Mouse (Mus musculus): ENCODE data around the gene Psen1. TPM values are rescaled to one million over a fixed set of nuclear protein-coding genes. Genes with fewer than 3 reads are reported as not detected.

Psen1 gene
- polyA plus RNA-seq, 1 experiment from 2014 or later = 71.5 TPM

- no peak overlapping the region for H3K9ac ChIP-seq (replicated peaks)
- no peaks in the 10 kb centered on the region for H3K4me1 ChIP-seq (replicated peaks)
- no peak overlapping the region for H3K27ac ChIP-seq
- no peak overlapping the region for H3K4me3 ChIP-seq (replicated peaks)
- no peak overlapping the region for H3K4me2 ChIP-seq (replicated peaks)
- H3K9me3 ChIP-seq = no peaks in the 10 kb centered on the region
- 92% methylated on average over 10 of the region's 10 CpGs for WGBS
- no peaks in the 10 kb centered on the region for H3K27me3 ChIP-seq
- H3K36me3 ChIP-seq = peaks cover 85% of the 10 kb centered on the region
- no peak for ATAC-seq
Measured at GRCm38 (mm10) chr12:83734047-83734446, 46.1 kb downstream of the Psen1 start.

GRCm38 (mm10) chr12:83736236-83736635 lies 48.3 kb downstream of the Psen1 start:
- no peak overlapping the region for H3K4me3 ChIP-seq (replicated peaks)
- WGBS = 93% methylated on average over 8 of the region's 8 CpGs
- H3K4me2 ChIP-seq (replicated peaks) = no peak overlapping the region
- H3K27ac ChIP-seq = no peak overlapping the region
- no peak for ATAC-seq
- H3K4me1 ChIP-seq (replicated peaks) = no peaks in the 10 kb centered on the region
- H3K9me3 ChIP-seq = no peaks in the 10 kb centered on the region
- H3K27me3 ChIP-seq = no peaks in the 10 kb centered on the region
- no peak overlapping the region for H3K9ac ChIP-seq (replicated peaks)
- peaks cover 64% of the 10 kb centered on the region for H3K36me3 ChIP-seq

DNA sequence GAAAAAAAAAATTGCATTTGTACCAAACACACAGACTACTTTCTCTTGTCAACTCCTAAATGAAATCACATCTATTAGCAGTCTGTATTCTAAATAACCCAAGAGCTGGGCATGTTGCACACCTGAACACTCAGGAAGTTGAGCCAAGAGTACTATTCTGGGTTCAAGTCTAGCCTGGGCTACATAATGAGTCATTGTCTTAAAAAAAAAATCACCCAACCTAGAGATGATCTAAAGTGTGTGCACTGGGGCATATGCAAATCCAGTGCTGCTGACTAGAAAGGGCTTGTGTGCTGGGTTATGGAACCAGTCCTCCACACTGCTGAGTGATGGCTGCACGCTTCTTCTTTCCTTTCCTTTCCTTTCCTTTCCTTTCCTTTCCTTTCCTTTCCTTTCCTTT lies 50.7 kb downstream of the Psen1 start:
- no peak overlapping the region for H3K9ac ChIP-seq (replicated peaks)
- no peak overlapping the region for H3K4me3 ChIP-seq (replicated peaks)
- H3K4me1 ChIP-seq (replicated peaks) = no peaks in the 10 kb centered on the region
- no peak overlapping the region for H3K27ac ChIP-seq
- ATAC-seq = no peak
- H3K27me3 ChIP-seq = no peaks in the 10 kb centered on the region
- WGBS = 92% methylated on average over 1 of the region's 1 CpGs
- H3K9me3 ChIP-seq = no peaks in the 10 kb centered on the region
- H3K4me2 ChIP-seq (replicated peaks) = no peak overlapping the region
- H3K36me3 ChIP-seq = peaks cover 40% of the 10 kb centered on the region

DNA sequence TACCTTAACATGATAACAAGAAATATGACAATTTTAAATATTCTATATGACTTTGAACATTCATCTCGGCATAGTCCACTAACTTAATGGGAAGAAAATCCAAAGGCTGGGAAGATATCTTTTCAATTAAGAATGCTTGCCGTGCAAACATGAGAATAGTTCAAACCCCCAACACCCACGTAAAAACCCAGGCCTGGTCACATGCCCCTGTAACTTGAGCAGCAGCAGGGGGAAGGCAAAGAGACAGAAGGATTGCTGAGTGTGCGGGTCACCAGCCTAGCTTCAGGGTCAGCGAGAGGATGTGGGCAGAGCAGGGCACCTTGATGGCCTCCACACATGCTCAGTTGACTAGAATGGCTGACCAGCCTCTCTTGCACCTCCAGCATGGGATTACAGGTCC lies 53.8 kb downstream of the Psen1 start:
- Histone ChIP-seq H3K4me2 (replicated peaks) (no peak overlapping the region), H3K36me3 (peaks cover 11% of the 10 kb centered on the region; the same call in 1 of the 2 replicates), H3K4me3 (replicated peaks) (no peak overlapping the region), H3K4me1 (replicated peaks) (no peaks in the 10 kb centered on the region), H3K27me3 (no peaks in the 10 kb centered on the region), H3K9me3 (no peaks in the 10 kb centered on the region), H3K9ac (replicated peaks) (no peak overlapping the region), H3K27ac (no peak overlapping the region)
- no peak for ATAC-seq
- WGBS = 87% methylated on average over 5 of the region's 5 CpGs

- no peak overlapping the region for H3K9ac ChIP-seq (replicated peaks)
- 87% methylated on average over 4 of the region's 4 CpGs for WGBS
- H3K4me3 ChIP-seq (replicated peaks) = no peak overlapping the region
- H3K4me2 ChIP-seq (replicated peaks) = no peak overlapping the region
- H3K36me3 ChIP-seq = 0 out of 2 replicates have a peak, but pooled peaks cover 4% of the 10 kb centered on the region
- no peaks in the 10 kb centered on the region for H3K9me3 ChIP-seq
- no peak for ATAC-seq
- no peaks in the 10 kb centered on the region for H3K4me1 ChIP-seq (replicated peaks)
- no peaks in the 10 kb centered on the region for H3K27me3 ChIP-seq
- no peak overlapping the region for H3K27ac ChIP-seq
Measured at GRCm38 (mm10) chr12:83742834-83743233, 54.9 kb downstream of the Psen1 start.

DNA sequence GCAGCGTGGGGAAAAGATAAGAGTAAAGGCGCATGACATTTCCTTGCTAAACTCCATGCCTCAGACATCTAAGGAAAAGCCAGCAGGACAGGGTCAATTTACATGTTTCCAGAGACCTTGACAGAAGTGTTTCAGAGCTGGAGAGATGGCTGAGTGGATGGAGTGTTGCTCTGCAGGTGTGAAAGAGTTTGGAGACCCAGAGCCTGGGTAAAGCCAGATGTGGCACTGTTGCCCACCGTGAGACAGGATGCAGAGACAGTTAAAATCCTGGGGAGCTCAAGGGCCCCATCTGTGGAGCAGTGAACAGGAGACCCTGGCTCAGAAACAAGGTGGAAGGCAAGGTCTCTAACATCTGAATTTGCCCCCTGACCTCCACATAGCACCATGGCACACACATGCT lies 55.8 kb downstream of the Psen1 start:
- no peak overlapping the region for H3K4me2 ChIP-seq (replicated peaks)
- no peak overlapping the region for H3K9ac ChIP-seq (replicated peaks)
- no peak for ATAC-seq
- no peak overlapping the region for H3K4me3 ChIP-seq (replicated peaks)
- H3K27me3 ChIP-seq = no peaks in the 10 kb centered on the region
- no peaks in the 10 kb centered on the region for H3K9me3 ChIP-seq
- H3K27ac ChIP-seq = no peak overlapping the region
- H3K4me1 ChIP-seq (replicated peaks) = no peaks in the 10 kb centered on the region
- WGBS = 82% methylated on average over 3 of the region's 3 CpGs
- H3K36me3 ChIP-seq = no peaks in the 10 kb centered on the region

DNA sequence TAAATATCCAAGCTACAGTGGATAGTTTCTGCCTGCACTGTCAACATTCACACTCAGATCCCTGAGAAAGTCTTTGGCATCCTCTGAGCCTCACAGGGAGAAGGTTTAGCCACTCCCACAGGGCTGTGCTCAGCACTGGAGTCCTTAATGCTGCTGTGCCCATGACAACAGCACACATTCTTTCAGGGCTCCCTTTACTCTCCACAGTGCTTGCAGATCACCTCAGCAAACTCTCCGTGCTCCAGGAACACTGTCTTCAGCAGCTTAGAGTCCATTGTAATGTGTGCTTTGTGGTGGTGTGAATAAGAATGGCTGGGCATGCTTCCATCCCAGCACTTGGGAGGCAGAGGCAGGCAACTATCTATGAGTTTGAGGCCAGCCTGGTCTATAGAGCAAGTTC lies 61.2 kb downstream of the Psen1 start:
- Histone ChIP-seq H3K9ac (replicated peaks) (no peak overlapping the region), H3K27me3 (no peaks in the 10 kb centered on the region), H3K36me3 (no peaks in the 10 kb centered on the region), H3K27ac (no peak overlapping the region), H3K4me3 (replicated peaks) (no peak overlapping the region), H3K4me1 (replicated peaks) (no peaks in the 10 kb centered on the region), H3K9me3 (no peaks in the 10 kb centered on the region), H3K4me2 (replicated peaks) (no peak overlapping the region)
- no peak for ATAC-seq
- WGBS = 46% methylated on average over 1 of the region's 1 CpGs

- no peak for ATAC-seq
- Histone ChIP-seq H3K36me3 (no peaks in the 10 kb centered on the region), H3K4me3 (replicated peaks) (no peak overlapping the region), H3K9ac (replicated peaks) (no peak overlapping the region), H3K9me3 (no peaks in the 10 kb centered on the region), H3K27me3 (no peaks in the 10 kb centered on the region), H3K27ac (no peak overlapping the region), H3K4me1 (replicated peaks) (no peaks in the 10 kb centered on the region), H3K4me2 (replicated peaks) (no peak overlapping the region)
- 61% methylated on average over 2 of the region's 2 CpGs for WGBS
Measured at GRCm38 (mm10) chr12:83752495-83752894, 64.5 kb downstream of the Psen1 start.

DNA sequence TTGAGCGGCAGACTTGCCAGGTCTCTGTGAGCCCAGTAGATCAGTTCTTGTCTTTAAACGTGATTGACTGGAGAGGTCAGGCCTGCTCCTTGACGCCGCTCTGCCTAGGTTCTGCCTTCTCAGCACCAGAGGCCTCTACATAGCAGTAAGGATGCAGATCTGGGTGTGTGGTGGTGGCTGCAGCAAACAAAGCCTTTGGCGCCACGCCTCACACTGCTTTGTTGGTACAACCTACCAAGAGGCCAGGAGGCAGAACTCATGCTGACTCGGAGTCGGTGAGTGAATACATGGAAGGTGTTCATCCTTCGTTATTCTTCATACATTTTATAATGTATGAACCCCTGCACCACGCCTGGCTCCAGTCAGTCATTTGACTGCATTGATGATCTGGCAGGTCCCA lies 70.8 kb downstream of the Psen1 start:
- no peak overlapping the region for H3K27ac ChIP-seq
- H3K36me3 ChIP-seq = no peaks in the 10 kb centered on the region
- H3K4me1 ChIP-seq (replicated peaks) = peaks cover 16% of the 10 kb centered on the region
- H3K27me3 ChIP-seq = 0 out of 2 replicates have a peak, but pooled peaks cover 2% of the 10 kb centered on the region
- no peak overlapping the region for H3K4me3 ChIP-seq (replicated peaks)
- no peaks in the 10 kb centered on the region for H3K9me3 ChIP-seq
- H3K4me2 ChIP-seq (replicated peaks) = no peak overlapping the region
- no peak for ATAC-seq
- no peak overlapping the region for H3K9ac ChIP-seq (replicated peaks)
- 76% methylated on average over 10 of the region's 10 CpGs for WGBS

DNA sequence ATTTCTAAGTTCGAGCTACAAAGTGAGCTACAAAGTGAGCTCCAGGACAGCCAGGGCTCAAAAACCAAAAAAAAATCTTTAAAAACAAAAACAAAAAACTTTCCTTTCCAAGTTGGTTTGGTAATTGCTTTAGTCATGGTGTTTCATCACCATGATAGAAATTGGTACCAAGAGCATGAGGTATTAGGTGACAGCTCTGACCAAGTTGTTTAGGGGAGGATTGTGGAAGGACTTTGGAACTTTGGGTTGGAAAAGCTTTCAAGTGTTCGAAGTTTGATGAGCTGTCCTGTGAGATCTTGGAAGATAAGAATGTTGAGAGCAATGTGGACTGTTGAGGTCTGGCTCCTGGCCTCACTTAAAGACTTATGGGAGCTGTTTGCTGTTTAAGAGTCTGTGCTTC lies 72.2 kb downstream of the Psen1 start:
- peaks cover 11% of the 10 kb centered on the region; the same call in 1 of the 2 replicates for H3K27me3 ChIP-seq
- H3K4me2 ChIP-seq (replicated peaks) = no peak overlapping the region
- WGBS = 93% methylated on average over 2 of the region's 2 CpGs
- no peaks in the 10 kb centered on the region for H3K36me3 ChIP-seq
- H3K4me1 ChIP-seq (replicated peaks) = peaks cover 22% of the 10 kb centered on the region
- ATAC-seq = no peak
- no peaks in the 10 kb centered on the region for H3K9me3 ChIP-seq
- no peak overlapping the region for H3K9ac ChIP-seq (replicated peaks)
- no peak overlapping the region for H3K27ac ChIP-seq
- H3K4me3 ChIP-seq (replicated peaks) = no peak overlapping the region

DNA sequence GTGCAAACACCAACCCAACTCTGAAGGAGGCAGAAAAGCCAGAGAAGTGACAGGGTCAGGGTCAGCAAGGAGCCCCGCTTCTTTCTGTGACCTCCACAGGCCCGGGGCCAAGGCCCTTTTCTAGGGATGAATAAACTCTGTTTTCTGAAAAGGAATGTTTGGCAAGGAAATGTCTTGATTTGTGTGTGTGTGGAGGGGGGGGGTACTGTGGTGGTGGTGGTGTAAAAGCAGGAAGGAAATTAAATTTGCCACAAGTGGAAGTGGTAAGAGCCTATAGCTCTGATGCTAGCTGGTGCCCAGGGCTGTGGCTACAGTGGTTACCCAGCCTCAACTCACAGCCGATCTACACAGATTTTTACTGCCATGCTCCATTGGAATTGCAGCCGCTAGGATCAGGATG lies 74.8 kb downstream of the Psen1 start:
- H3K9me3 ChIP-seq = no peaks in the 10 kb centered on the region
- no peak for ATAC-seq
- WGBS = 36% methylated on average over 4 of the region's 4 CpGs
- H3K4me1 ChIP-seq (replicated peaks) = peaks cover 22% of the 10 kb centered on the region
- H3K36me3 ChIP-seq = no peaks in the 10 kb centered on the region
- H3K4me2 ChIP-seq (replicated peaks) = no peak overlapping the region
- no peak overlapping the region for H3K9ac ChIP-seq (replicated peaks)
- H3K27me3 ChIP-seq = peaks cover 11% of the 10 kb centered on the region; the same call in 1 of the 2 replicates
- no peak overlapping the region for H3K4me3 ChIP-seq (replicated peaks)
- H3K27ac ChIP-seq = no peak overlapping the region

DNA sequence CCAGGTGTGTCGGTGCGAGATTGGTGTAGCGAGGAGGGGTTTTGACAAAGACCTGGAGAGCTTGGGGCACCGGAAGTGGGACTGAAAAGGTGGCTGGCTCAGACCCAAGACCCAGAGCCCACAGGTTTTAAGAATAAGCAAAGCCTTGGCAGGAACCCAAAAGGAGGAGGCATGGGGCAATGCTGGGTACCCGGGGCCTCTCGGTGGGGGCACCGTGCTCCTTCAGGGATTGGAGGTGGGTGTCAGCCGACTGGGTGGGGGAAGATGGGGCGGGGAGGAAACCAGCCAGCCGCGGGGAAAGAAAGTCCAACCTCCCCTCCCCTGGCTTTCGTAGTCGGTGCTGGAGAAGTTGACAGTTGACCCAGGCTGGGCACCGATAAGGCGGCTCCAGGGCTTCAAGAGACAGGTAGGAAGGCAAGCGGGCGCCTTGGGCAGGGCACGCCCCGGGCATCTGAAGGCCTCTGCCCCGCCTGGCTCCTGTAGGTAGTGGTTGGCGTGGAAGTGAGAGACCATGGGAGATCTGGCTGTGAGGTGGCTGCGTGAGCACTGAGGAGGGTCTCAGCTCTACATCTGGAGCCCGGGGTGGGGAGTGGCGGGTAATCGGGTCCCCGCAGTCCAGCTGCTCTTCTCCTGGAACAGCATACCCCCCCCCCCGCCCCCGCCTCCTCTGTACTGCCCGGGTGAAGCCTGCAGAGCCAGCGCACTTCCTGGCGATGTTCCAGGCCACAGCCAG lies 75.5 kb downstream of the Psen1 start, which contains the start of gene Papln:
TSS of gene Papln (plus strand) at position 324 of the 733 bp plus-strand sequence.
- Histone ChIP-seq H3K4me1 (replicated peaks) (peaks cover 22% of the 10 kb centered on the region), H3K36me3 (no peaks in the 10 kb centered on the region), H3K4me2 (replicated peaks) (peak within 1 kb of the TSS; percentile 59), H3K9ac (replicated peaks) (peak within 1 kb of the TSS; percentile 44; the same call in 1 of the 2 replicates), H3K27ac (no peak within 1 kb of the TSS), H3K27me3 (peaks cover 11% of the 10 kb centered on the region; the same call in 1 of the 2 replicates), H3K4me3 (replicated peaks) (peak within 1 kb of the TSS; percentile 24), H3K9me3 (no peaks in the 10 kb centered on the region)
- 16% methylated on average over 29 of the region's 31 CpGs for WGBS
- peak; percentile 63 for ATAC-seq

- peak; percentile 28; the same call in 1 of the 2 replicates for ATAC-seq
- Histone ChIP-seq H3K4me3 (replicated peaks) (peak overlapping the region; percentile 24), H3K4me1 (replicated peaks) (peaks cover 17% of the 10 kb centered on the region), H3K4me2 (replicated peaks) (peak overlapping the region; percentile 59), H3K9ac (replicated peaks) (peak overlapping the region; percentile 44; the same call in 1 of the 2 replicates), H3K27ac (no peak overlapping the region), H3K36me3 (no peaks in the 10 kb centered on the region), H3K9me3 (no peaks in the 10 kb centered on the region), H3K27me3 (peaks cover 11% of the 10 kb centered on the region; the same call in 1 of the 2 replicates)
- 12% methylated on average over 14 of the region's 14 CpGs for WGBS
Measured at GRCm38 (mm10) chr12:83764044-83764365, 76.1 kb downstream of the Psen1 start.
